Mouse (Mus musculus) lung, embryonic 15.5 days (tissue): ENCODE results near the gene Fam19a5. TPM values are rescaled to one million over a fixed set of nuclear protein-coding genes. Genes with fewer than 3 reads are reported as not detected.

Source experiments
- ATAC-seq: fragments of 200-750 bp; cut with Nextera tagmentation; 2 replicates; pipeline ENCODE4 v1.8.0; 2017; ENCODE audit warnings: moderate number of reproducible peaks, borderline replicate concordance; ENCODE audit not compliant: low FRiP score, low TSS enrichment; ENCODE audit errors: extremely low read depth
- H3K27ac ChIP-seq: fragments of 300-500 bp; sonication (generic); 2 replicates; pipeline ENCODE4 v1.5.1; 2015; ENCODE audit warnings: moderate library complexity, mild to moderate bottlenecking, inconsistent platforms
- H3K27me3 ChIP-seq: fragments of 300-500 bp; sonication (generic); 2 replicates; pipeline ENCODE4 v1.6.1; 2015; ENCODE audit warnings: inconsistent platforms
- H3K36me3 ChIP-seq: fragments of 300-500 bp; sonication (generic); 2 replicates; pipeline ENCODE4 v1.6.1; 2015; ENCODE audit warnings: inconsistent platforms
- H3K4me1 ChIP-seq: fragments of 300-500 bp; sonication (generic); 2 replicates; pipeline ENCODE4 v1.6.1; 2015; ENCODE audit warnings: inconsistent platforms
- H3K4me2 ChIP-seq: fragments of 300-500 bp; sonication (generic); 2 replicates; pipeline ENCODE4 v1.6.1; 2015; ENCODE audit warnings: inconsistent platforms, mild to moderate bottlenecking, moderate library complexity
- H3K4me3 ChIP-seq: fragments of 300-500 bp; sonication (generic); 2 replicates; pipeline ENCODE4 v1.5.1; 2015; ENCODE audit warnings: mild to moderate bottlenecking, inconsistent platforms
- H3K9ac ChIP-seq: fragments of 300-500 bp; sonication (generic); 2 replicates; pipeline ENCODE4 v1.6.1; 2015; ENCODE audit warnings: inconsistent platforms
- H3K9me3 ChIP-seq: fragments of 300-500 bp; sonication (generic); 2 replicates; pipeline ENCODE4 v1.6.1; 2016; ENCODE audit warnings: inconsistent platforms
- WGBS: fragments of 180-500 bp; shearing (Covaris S2); methylation state at CpG from one replicate; pipeline ENCODE4 v1.1.7; 2015; 5-methylcytosine and 5-hydroxymethylcytosine counted together
- polyA plus RNA-seq: library from polyadenylated mRNA; unstranded; fragments of >200 nt; fragmentation: Nextera tagmentation; extraction: Ambion mirVana; gene quantifications from 2 replicates; pipeline ENCODE4 v1.2.1, GENCODE M21; 2015

Gene Fam19a5
- polyA plus RNA-seq, 1 experiment from 2014 or later, result 0.82 TPM

DNA sequence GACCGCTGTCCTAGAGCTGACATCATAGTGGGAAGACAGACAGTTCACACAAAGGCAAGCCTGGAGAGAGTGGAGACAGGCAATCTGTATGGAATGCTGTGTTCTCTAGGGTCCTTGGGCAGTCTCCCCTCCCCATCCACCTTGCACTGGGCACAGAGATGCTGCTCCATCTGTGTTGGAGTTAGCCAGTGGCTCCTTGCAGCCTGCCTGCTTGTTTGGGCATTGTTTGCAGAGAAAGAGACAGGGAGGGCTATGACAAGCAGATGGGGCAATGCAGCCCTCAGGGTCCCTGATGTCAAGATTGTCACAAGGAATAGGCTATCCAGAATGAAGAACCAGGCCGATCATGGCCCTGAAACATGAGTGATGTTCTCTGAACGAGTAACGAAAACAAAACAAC is 5.6 kb downstream of the Fam19a5 start:
- Histone ChIP-seq H3K27ac (no peak overlapping the region), H3K4me2 (no peak overlapping the region), H3K9ac (no peak overlapping the region), H3K36me3 (no peaks in the 10 kb centered on the region), H3K9me3 (no peaks in the 10 kb centered on the region), H3K4me1 (peaks cover 4% of the 10 kb centered on the region; the same call in 1 of the 2 replicates), H3K27me3 (peaks cover 53% of the 10 kb centered on the region), H3K4me3 (no peak overlapping the region)
- ATAC-seq, result no peak
- WGBS, result 65% methylated on average over 4 of the region's 4 CpGs

DNA sequence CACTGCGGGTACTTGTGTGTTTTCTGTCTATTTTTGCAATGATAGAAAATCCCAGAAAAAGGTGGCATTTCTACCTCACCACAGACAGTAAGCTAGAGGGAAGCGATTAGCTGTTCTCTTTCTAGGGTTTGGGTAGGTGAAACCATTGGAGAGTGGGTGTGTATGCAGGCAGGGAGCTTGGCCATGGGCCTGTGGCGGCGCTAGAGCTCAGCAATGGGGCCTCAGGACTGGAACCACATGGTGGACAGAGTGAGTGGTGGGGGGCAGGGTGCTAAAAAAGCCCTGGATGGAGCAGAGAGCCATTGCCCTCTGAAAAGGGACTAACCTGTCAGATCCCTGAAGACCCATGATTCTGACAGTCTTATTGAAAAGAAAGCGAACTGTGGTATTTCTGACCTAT is 6.7 kb downstream of the Fam19a5 start:
- no peak overlapping the region for H3K4me2 ChIP-seq
- H3K9ac ChIP-seq, result no peak overlapping the region
- H3K27me3 ChIP-seq, result peaks cover 43% of the 10 kb centered on the region
- H3K4me3 ChIP-seq, result no peak overlapping the region
- H3K27ac ChIP-seq, result no peak overlapping the region
- H3K9me3 ChIP-seq, result no peaks in the 10 kb centered on the region
- WGBS, result 48% methylated on average over 5 of the region's 5 CpGs
- no peaks in the 10 kb centered on the region for H3K4me1 ChIP-seq
- H3K36me3 ChIP-seq, result no peaks in the 10 kb centered on the region
- ATAC-seq, result no peak

DNA sequence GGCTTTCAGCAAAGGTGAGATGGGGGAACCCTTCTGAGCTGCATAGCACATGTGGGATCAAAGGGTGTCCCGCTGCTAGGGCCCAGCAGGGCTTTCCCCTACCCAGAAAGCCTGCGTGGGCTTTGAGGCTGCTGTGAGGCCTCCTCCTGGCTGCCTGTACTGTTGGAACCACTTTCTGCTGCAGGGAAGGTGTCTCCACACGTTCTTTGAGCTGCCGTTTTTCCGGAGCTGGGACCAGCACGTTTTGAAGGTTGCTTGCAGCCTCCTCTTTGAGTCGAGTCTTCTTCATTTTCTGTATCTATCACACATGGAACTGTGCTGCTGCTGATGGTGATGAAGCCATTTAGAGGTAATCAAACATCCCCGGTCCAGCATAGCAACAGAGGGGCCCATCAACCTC is 7.5 kb downstream of the Fam19a5 start:
- no peak overlapping the region for H3K4me2 ChIP-seq
- peaks cover 35% of the 10 kb centered on the region for H3K27me3 ChIP-seq
- no peak overlapping the region for H3K9ac ChIP-seq
- no peak for ATAC-seq
- no peaks in the 10 kb centered on the region for H3K9me3 ChIP-seq
- no peak overlapping the region for H3K4me3 ChIP-seq
- H3K4me1 ChIP-seq, result no peaks in the 10 kb centered on the region
- no peaks in the 10 kb centered on the region for H3K36me3 ChIP-seq
- 35% methylated on average over 8 of the region's 8 CpGs for WGBS
- H3K27ac ChIP-seq, result no peak overlapping the region

DNA sequence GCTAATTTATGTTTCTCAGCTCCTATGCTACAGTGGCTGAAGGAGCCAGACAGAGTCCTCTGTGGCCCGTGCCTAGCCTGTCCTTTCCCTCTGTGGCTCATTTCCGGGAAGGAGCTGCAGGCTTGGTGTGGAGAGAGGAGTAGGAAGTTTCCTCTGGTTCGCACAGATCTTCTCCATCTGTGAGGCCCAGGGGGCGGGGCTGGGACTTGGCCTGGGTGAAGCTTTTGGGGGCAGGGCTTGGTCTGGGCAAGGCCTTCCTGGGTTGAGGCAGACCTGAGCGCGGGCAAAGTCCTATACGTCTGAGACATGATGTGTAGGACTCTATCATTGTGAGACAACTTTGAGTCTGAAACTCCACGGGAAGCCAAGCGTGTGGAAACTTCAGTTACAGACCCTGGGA is 11.7 kb downstream of the Fam19a5 start:
- ATAC-seq, result no peak
- H3K36me3 ChIP-seq, result no peaks in the 10 kb centered on the region
- H3K9ac ChIP-seq, result no peak overlapping the region
- H3K27ac ChIP-seq, result no peak overlapping the region
- 68% methylated on average over 9 of the region's 9 CpGs for WGBS
- H3K4me2 ChIP-seq, result no peak overlapping the region
- H3K4me3 ChIP-seq, result no peak overlapping the region
- H3K9me3 ChIP-seq, result no peaks in the 10 kb centered on the region
- no peaks in the 10 kb centered on the region; the same call in 1 of the 2 replicates for H3K27me3 ChIP-seq
- no peaks in the 10 kb centered on the region for H3K4me1 ChIP-seq

DNA sequence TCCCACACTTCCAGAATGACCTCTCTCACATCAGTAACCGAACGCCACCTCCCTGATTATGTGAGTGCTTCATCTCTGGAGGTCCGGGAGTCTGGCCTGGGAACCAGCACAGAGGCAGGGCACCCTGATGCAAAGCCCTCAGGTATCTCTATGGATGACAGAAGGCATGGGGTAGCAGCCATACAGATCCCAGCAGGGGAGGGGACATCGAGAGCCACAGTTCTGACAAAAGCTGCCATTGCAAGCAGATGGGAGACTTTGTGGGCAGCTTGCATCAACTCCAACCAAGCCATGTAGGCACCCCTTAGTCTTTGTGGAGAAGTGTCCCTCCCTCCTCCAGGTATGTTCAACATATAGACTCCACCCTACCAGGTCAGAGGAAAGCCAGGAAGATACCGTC is 20.2 kb downstream of the Fam19a5 start:
- Histone ChIP-seq H3K9me3 (no peaks in the 10 kb centered on the region), H3K27me3 (no peaks in the 10 kb centered on the region), H3K36me3 (no peaks in the 10 kb centered on the region), H3K4me2 (no peak overlapping the region), H3K27ac (no peak overlapping the region), H3K4me1 (no peaks in the 10 kb centered on the region), H3K9ac (no peak overlapping the region), H3K4me3 (no peak overlapping the region)
- WGBS, result 81% methylated on average over 5 of the region's 5 CpGs
- ATAC-seq, result no peak

- no peaks in the 10 kb centered on the region for H3K36me3 ChIP-seq
- no peak overlapping the region for H3K9ac ChIP-seq
- no peaks in the 10 kb centered on the region for H3K4me1 ChIP-seq
- H3K27me3 ChIP-seq, result no peaks in the 10 kb centered on the region
- H3K4me3 ChIP-seq, result no peak overlapping the region
- no peak overlapping the region for H3K4me2 ChIP-seq
- H3K9me3 ChIP-seq, result no peaks in the 10 kb centered on the region
- H3K27ac ChIP-seq, result no peak overlapping the region
- WGBS, result 64% methylated on average over 11 of the region's 11 CpGs
- no peak for ATAC-seq
Observed at GRCm38 (mm10) chr15:87566040-87566929, 22.2 kb downstream of the Fam19a5 start.

DNA sequence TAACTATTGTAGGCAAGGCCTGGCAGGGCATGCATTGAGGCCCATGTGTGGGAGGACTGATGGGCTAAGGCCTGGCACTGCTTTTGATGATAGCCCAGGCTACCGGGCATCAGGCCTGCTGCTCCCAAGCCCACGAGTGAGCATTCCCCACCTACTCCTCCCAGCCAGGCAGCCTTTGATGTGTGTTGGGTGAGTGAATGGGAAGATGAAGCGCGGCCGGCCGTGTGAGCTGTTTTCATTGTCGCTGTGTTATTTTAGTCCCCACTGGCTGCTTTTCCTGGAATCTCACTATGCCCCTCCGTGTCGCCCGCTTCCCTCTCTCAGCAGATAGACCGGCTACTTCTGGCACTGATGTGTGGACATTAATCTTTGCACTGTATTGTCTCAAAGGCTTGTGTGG is 26.1 kb downstream of the Fam19a5 start:
- Histone ChIP-seq H3K36me3 (no peaks in the 10 kb centered on the region), H3K9ac (no peak overlapping the region), H3K4me3 (no peak overlapping the region), H3K27ac (no peak overlapping the region), H3K4me1 (no peaks in the 10 kb centered on the region), H3K27me3 (no peaks in the 10 kb centered on the region), H3K9me3 (no peaks in the 10 kb centered on the region), H3K4me2 (no peak overlapping the region)
- no peak for ATAC-seq
- WGBS, result 66% methylated on average over 11 of the region's 11 CpGs

DNA sequence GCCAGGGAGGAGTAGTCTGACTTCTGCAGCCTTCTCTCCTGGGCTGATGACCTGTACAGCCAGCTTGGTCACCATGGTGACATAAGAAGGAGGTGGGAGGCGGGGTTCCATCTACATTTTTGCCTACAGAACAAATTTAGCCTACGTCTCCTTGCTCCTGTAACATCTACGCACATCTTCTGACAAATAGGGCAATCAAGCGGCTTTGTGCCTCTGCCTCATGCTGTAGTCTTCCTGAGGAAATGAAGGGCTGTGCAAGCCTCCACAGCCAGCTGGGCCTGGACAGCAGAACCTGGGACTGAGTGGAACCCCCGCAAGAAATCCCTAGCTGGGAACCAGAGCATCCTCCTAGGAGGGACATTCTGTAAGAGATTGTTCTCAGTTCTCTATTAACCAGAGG is 35.8 kb downstream of the Fam19a5 start:
- Histone ChIP-seq H3K4me2 (no peak overlapping the region), H3K9me3 (no peaks in the 10 kb centered on the region), H3K27me3 (no peaks in the 10 kb centered on the region), H3K36me3 (no peaks in the 10 kb centered on the region), H3K27ac (no peak overlapping the region), H3K4me3 (no peak overlapping the region), H3K9ac (no peak overlapping the region), H3K4me1 (no peaks in the 10 kb centered on the region)
- 79% methylated on average over 5 of the region's 5 CpGs for WGBS
- no peak for ATAC-seq

DNA sequence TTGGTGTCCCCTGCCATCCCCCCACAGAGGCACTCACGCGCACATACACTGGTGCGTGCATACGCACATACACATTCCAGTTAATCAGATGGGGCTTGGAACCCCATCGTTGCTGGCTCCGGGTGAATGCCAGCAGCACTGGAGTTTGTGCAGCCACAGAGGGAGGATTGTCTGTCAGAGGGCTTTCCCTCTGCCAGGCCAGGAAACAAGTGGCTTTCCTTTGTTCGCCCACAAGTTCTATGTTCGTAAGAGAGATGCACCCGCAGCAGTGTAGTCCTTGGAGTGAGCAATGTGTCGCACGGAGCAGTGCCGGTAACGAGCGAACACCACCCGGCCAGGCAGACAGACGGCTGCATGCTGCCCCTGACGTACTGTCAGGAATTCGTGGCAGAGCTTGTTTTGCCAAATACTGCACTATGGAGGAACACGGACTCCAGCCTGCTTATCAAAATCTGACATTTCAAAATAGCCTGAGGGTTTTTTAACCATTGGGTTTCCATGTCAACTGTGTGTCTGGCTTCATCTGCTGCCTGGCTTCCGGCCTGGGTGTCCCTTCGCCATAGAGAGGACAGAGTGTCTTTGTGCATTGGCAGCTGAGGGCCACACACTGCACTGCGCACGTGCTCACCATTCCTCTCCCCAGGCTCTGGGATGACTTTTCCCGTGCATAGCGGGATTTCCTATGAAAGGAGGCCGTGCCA is 40.0 kb downstream of the Fam19a5 start:
- H3K27ac ChIP-seq, result no peak overlapping the region
- WGBS, result 80% methylated on average over 26 of the region's 26 CpGs
- no peak overlapping the region for H3K9ac ChIP-seq
- H3K4me3 ChIP-seq, result no peak overlapping the region
- H3K27me3 ChIP-seq, result no peaks in the 10 kb centered on the region
- H3K36me3 ChIP-seq, result no peaks in the 10 kb centered on the region
- no peaks in the 10 kb centered on the region for H3K9me3 ChIP-seq
- ATAC-seq, result no peak
- no peak overlapping the region for H3K4me2 ChIP-seq
- H3K4me1 ChIP-seq, result no peaks in the 10 kb centered on the region

GRCm38 (mm10) chr15:87590975-87591374 is 46.9 kb downstream of the Fam19a5 start:
- ATAC-seq, result no peak
- no peak overlapping the region for H3K4me3 ChIP-seq
- no peak overlapping the region for H3K27ac ChIP-seq
- H3K9ac ChIP-seq, result no peak overlapping the region
- H3K4me1 ChIP-seq, result no peaks in the 10 kb centered on the region
- H3K9me3 ChIP-seq, result no peaks in the 10 kb centered on the region
- no peaks in the 10 kb centered on the region for H3K27me3 ChIP-seq
- 85% methylated on average over 10 of the region's 10 CpGs for WGBS
- H3K36me3 ChIP-seq, result no peaks in the 10 kb centered on the region
- no peak overlapping the region for H3K4me2 ChIP-seq

- Histone ChIP-seq H3K4me3 (no peak overlapping the region), H3K27me3 (no peaks in the 10 kb centered on the region), H3K9me3 (no peaks in the 10 kb centered on the region), H3K9ac (no peak overlapping the region), H3K36me3 (no peaks in the 10 kb centered on the region), H3K4me2 (no peak overlapping the region), H3K27ac (no peak overlapping the region), H3K4me1 (no peaks in the 10 kb centered on the region)
- no peak for ATAC-seq
- 80% methylated on average over 8 of the region's 8 CpGs for WGBS
Observed at GRCm38 (mm10) chr15:87596731-87597130, 52.6 kb downstream of the Fam19a5 start.

DNA sequence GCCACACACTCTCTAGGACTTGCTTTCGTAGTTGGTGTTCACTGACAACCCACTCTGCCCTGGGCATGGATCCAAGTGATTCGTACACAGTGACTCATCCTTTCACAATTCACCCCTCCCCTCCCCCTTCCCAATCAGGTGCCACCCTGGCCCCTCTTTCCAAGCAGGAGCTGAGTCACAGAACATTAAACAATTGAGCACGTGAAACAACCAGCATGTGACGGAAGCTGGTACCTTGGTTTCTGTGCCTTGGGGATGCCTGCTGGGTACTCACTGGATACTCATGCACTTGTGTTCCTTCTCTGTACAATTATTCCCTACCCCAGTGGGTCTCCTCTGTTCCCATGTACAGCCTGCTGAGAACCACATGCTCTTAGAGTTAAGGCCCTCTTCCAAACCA is 53.0 kb downstream of the Fam19a5 start:
- no peak overlapping the region for H3K9ac ChIP-seq
- H3K4me2 ChIP-seq, result no peak overlapping the region
- ATAC-seq, result no peak
- H3K27me3 ChIP-seq, result no peaks in the 10 kb centered on the region
- no peak overlapping the region for H3K27ac ChIP-seq
- H3K9me3 ChIP-seq, result no peaks in the 10 kb centered on the region
- WGBS, result 42% methylated on average over 4 of the region's 4 CpGs
- H3K36me3 ChIP-seq, result no peaks in the 10 kb centered on the region
- H3K4me1 ChIP-seq, result no peaks in the 10 kb centered on the region
- no peak overlapping the region for H3K4me3 ChIP-seq
